Mouse (Mus musculus): ENCODE data around the gene Mpv17l. TPM values are rescaled to one million over a fixed set of nuclear protein-coding genes. Genes with fewer than 3 reads are reported as not detected.
"Not testable (repeated sequence)": the region's sequence is repeated elsewhere in the genome, so short reads cannot be mapped to it uniquely, and the experiment has no call there.

Gene Mpv17l
- 1 to 10 TPM; 1.1 to 1.4 TPM for total RNA-seq (2021)
- polyA plus RNA-seq (2012; rRNA removed): 1.6 and 2.3 TPM in 2 replicates
- long read RNA-seq: 0 reads

DNA sequence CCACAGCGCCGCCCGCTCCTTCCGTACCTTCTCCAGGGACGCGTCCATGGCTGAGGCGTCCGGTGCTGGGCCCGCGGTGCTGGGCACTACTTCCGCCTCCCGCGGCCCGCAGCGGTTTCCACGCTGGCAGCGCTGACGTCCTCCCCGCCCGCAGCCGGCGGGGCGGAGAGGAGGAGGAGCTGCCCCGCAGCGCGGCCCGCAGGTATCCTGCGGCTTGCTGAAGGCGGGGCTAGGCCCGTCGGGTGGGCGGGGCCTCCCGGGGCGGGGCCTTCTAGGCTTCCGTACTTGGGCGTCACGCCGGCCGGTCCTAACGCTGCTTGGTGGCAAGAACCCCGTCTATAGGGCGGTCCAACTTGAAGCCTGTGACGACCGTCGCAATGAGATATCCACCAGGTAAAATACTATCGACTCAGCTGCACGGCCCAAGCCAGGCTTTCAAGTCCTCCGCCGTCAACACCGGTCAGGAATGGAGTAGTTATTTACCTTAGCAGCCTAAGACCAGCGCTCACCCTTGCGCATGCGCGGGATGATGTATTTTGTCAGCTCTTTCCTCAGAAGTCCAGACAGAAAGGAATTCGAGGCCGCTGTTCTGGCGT, at the start of gene Mpv17l, which contains the start of gene Pdxdc1:
Gene Mpv17l (plus strand): TSS at position 274 of the 596 bp plus-strand sequence.
Gene Pdxdc1 (minus strand): TSS at position 244 of the 596 bp plus-strand sequence.
- 0% methylated on average over 53 of the region's 57 CpGs for WGBS
- no peaks in the 10 kb centered on the region for H3K36me3 ChIP-seq (ENCODE audit: control insufficient read depth, insufficient read depth, low read length)
- TF ChIP-seq CTCF (IDR thresholded peaks at IDR 0.05) (no peak), EP300 (IDR thresholded peaks at IDR 0.05; ENCODE audit: insufficient read depth, low read depth, low read length) (0 out of 2 replicates have a peak, but pooled peaks have one; percentile 24), POLR2A (IDR thresholded peaks at IDR 0.05; ENCODE audit: insufficient read depth, low read depth, low read length) (peak; percentile 73)
- peaks cover 3% of the 10 kb centered on the region; the same call in 1 of the 2 replicates for H3K79me2 ChIP-seq (replicated peaks; ENCODE audit: control insufficient read depth, insufficient read depth, low read length)
- peak within 1 kb of the TSS; percentile 81 for H3K9ac ChIP-seq (ENCODE audit: low read depth, low read length)
- H3K27ac ChIP-seq: peak within 1 kb of the TSS; percentile 85
- H3K27me3 ChIP-seq (ENCODE audit: control insufficient read depth, insufficient read depth, low read length): no peaks in the 10 kb centered on the region
- peaks cover 3% of the 10 kb centered on the region for H3K4me1 ChIP-seq (ENCODE audit: control insufficient read depth, insufficient read depth, low read length)
- H3K4me3 ChIP-seq: peak within 1 kb of the TSS; percentile 94
- intact Hi-C loops (cut with DNase I): loop anchor here (1.0 to 10.0 kb wide), 3 partner anchors 86 to 412 kb away; partner anchors contain the start of genes Fopnl and Ntan1
- peak; percentile 98 to 99 for DNase-seq

DNA sequence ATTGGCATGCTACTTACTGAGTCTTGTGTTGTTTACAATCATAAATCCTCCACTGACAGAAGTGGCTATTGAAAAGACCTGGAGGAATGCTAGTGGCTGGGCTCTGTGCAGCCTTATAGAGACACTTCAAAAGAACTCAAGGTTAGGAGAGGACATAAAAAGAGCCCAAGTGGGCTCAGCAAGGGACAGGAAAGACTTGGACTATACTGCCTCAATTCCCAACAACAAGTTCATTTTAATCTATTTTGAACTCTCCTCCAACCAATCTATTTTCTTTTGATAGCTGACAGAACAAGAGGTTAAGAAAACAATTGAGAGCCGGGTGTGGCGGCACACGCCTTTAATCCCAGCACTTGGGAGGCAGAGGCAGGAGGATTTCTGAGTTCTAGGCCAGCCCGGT, 49.1 kb upstream of the Mpv17l start:
- TF ChIP-seq CTCF (IDR thresholded peaks at IDR 0.05): no peak
- TF ChIP-seq POLR2A (IDR thresholded peaks at IDR 0.05; ENCODE audit: insufficient read depth, low read depth, low read length): no peak
- TF ChIP-seq EP300 (IDR thresholded peaks at IDR 0.05; ENCODE audit: insufficient read depth, low read depth, low read length): no peak
- no peak overlapping the region for H3K27ac ChIP-seq
- 95% methylated on average over 4 of the region's 4 CpGs for WGBS
- H3K36me3 ChIP-seq (ENCODE audit: control insufficient read depth, insufficient read depth, low read length): peaks cover 3% of the 10 kb centered on the region; the same call in 1 of the 2 replicates
- intact Hi-C loops (cut with DNase I): no loop called here
- no peaks in the 10 kb centered on the region for H3K4me1 ChIP-seq (ENCODE audit: control insufficient read depth, insufficient read depth, low read length)
- H3K4me3 ChIP-seq: no peak overlapping the region
- no peak overlapping the region for H3K9ac ChIP-seq (ENCODE audit: low read depth, low read length)
- H3K79me2 ChIP-seq (replicated peaks; ENCODE audit: control insufficient read depth, insufficient read depth, low read length): no peaks in the 10 kb centered on the region
- DNase-seq: no peak
- no peaks in the 10 kb centered on the region for H3K27me3 ChIP-seq (ENCODE audit: control insufficient read depth, insufficient read depth, low read length)

DNA sequence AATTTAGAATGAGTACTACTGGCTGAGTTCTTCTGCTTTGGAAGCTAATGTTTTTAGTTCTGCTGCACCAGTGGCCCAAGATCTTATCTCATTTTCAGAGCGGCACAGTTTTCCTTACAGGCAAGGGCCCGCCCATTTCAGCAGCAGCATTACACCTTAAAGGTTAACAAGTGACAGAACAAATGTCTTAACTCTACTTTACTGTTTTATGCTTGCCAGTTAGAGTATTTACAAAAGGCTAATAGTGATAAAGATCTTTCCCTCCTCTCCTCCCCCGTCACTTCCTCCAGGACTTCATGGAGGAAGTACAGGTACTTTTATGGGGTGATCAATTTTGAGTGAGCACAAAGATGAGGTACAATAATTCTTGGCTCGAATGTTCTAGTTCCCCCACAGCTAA, 36.9 kb upstream of the Mpv17l start:
- Histone ChIP-seq H3K4me1 (ENCODE audit: control insufficient read depth, insufficient read depth, low read length) (no peaks in the 10 kb centered on the region), H3K27ac (no peak overlapping the region), H3K4me3 (no peak overlapping the region), H3K79me2 (replicated peaks; ENCODE audit: control insufficient read depth, insufficient read depth, low read length) (no peaks in the 10 kb centered on the region), H3K36me3 (ENCODE audit: control insufficient read depth, insufficient read depth, low read length) (peaks cover 2% of the 10 kb centered on the region; the same call in 1 of the 2 replicates), H3K9ac (ENCODE audit: low read depth, low read length) (no peak overlapping the region), H3K27me3 (ENCODE audit: control insufficient read depth, insufficient read depth, low read length) (no peaks in the 10 kb centered on the region)
- no peak for TF ChIP-seq CTCF (IDR thresholded peaks at IDR 0.05)
- no peak for TF ChIP-seq EP300 (IDR thresholded peaks at IDR 0.05; ENCODE audit: insufficient read depth, low read depth, low read length)
- no peak for TF ChIP-seq POLR2A (IDR thresholded peaks at IDR 0.05; ENCODE audit: insufficient read depth, low read depth, low read length)
- intact Hi-C loops (cut with DNase I): no loop called here
- WGBS: 60% methylated on average over 4 of the region's 4 CpGs
- no peak for DNase-seq

DNA sequence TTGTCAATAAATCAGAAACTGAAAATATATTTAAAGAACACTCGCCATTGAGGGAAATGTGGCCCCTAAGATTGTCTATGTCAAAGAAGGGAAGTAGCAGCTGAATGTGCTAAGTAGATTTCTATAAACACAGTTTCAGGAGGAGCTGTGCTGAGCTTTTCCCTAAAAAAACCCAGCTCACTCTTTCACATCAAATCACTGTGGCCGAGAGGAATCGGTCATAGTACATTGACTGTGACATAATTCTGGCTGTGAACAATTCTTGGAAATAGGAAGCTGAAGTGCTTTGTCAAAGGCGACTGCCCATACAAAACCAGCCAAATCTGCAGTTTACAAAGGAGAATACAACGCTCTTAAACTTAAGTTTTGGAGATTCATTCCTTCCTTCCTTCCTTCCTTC, 36.3 kb upstream of the Mpv17l start:
- intact Hi-C loops (cut with DNase I): no loop called here
- TF ChIP-seq POLR2A (IDR thresholded peaks at IDR 0.05; ENCODE audit: insufficient read depth, low read depth, low read length) (no peak), CTCF (IDR thresholded peaks at IDR 0.05) (no peak), EP300 (IDR thresholded peaks at IDR 0.05; ENCODE audit: insufficient read depth, low read depth, low read length) (no peak)
- H3K36me3 ChIP-seq (ENCODE audit: control insufficient read depth, insufficient read depth, low read length): peaks cover 2% of the 10 kb centered on the region; the same call in 1 of the 2 replicates
- 50% methylated on average over 5 of the region's 5 CpGs for WGBS
- no peaks in the 10 kb centered on the region for H3K27me3 ChIP-seq (ENCODE audit: control insufficient read depth, insufficient read depth, low read length)
- H3K27ac ChIP-seq: no peak overlapping the region
- DNase-seq: no peak
- no peaks in the 10 kb centered on the region for H3K79me2 ChIP-seq (replicated peaks; ENCODE audit: control insufficient read depth, insufficient read depth, low read length)
- H3K4me3 ChIP-seq: no peak overlapping the region
- no peaks in the 10 kb centered on the region for H3K4me1 ChIP-seq (ENCODE audit: control insufficient read depth, insufficient read depth, low read length)
- H3K9ac ChIP-seq (ENCODE audit: low read depth, low read length): no peak overlapping the region

DNA sequence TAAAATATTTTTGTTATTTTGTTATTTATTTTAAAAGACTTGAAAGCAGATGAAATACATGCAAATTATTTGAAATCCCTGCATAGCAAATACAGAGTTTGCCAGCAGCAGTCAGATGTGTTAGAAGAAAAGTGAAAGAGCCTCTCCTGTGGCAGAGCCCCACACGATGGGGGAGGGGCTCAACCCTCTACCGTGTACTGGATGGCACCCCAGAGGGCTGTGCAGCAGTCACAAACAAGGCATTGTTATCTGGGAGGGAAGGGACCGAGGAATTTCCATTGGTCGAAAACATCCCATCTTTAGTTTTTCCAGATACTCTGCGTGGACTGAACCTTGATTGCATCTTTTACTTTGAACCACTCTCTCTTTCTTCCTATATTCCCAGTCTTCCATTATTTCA, 35.6 kb upstream of the Mpv17l start:
- H3K79me2 ChIP-seq (replicated peaks; ENCODE audit: control insufficient read depth, insufficient read depth, low read length); H3K9ac ChIP-seq (ENCODE audit: low read depth, low read length); H3K4me3 ChIP-seq; H3K36me3 ChIP-seq (ENCODE audit: control insufficient read depth, insufficient read depth, low read length); H3K27ac ChIP-seq; H3K4me1 ChIP-seq (ENCODE audit: control insufficient read depth, insufficient read depth, low read length); intact Hi-C loops (cut with DNase I); DNase-seq; H3K27me3 ChIP-seq (ENCODE audit: control insufficient read depth, insufficient read depth, low read length): not testable (repeated sequence)
- WGBS: 59% methylated on average over 5 of the region's 5 CpGs

DNA sequence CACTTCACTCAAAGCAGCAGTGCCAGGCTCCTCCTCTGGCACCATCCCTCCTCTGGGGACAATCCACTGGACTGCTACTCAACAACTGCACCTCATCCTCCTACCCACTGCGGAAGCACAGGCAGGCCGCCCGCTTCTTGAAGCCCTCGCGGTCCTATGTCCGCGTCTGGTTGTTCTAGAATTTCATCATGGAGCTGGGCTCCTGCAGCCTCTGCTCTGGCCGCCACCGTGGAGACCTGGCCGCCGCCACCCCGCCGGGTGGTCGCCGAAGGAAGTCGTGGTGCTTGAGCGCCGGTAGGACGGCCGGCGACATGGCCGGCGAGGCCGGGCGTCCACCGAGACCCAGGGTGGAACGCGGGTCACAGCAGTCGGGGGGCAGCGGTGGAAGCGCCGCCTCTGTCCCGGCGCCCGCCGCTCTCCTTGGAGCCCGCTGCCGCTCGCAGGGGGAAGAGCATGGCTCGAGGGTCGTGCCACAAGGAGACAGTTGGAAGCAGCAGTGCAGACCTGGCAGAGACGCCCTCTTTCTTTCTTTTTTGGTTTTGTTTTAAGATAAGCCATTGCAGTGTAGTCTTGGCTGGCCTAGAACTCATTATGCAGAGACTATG, 34.9 kb upstream of the Mpv17l start:
- Histone ChIP-seq H3K36me3 (ENCODE audit: control insufficient read depth, insufficient read depth, low read length) (peaks cover 2% of the 10 kb centered on the region; the same call in 1 of the 2 replicates), H3K4me1 (ENCODE audit: control insufficient read depth, insufficient read depth, low read length) (no peaks in the 10 kb centered on the region), H3K79me2 (replicated peaks; ENCODE audit: control insufficient read depth, insufficient read depth, low read length) (no peaks in the 10 kb centered on the region), H3K4me3 (no peak overlapping the region), H3K9ac (ENCODE audit: low read depth, low read length) (no peak overlapping the region), H3K27me3 (ENCODE audit: control insufficient read depth, insufficient read depth, low read length) (no peaks in the 10 kb centered on the region), H3K27ac (no peak overlapping the region)
- intact Hi-C loops (cut with DNase I): no loop called here
- TF ChIP-seq EP300 (IDR thresholded peaks at IDR 0.05; ENCODE audit: insufficient read depth, low read depth, low read length) (no peak), POLR2A (IDR thresholded peaks at IDR 0.05; ENCODE audit: insufficient read depth, low read depth, low read length) (no peak), CTCF (IDR thresholded peaks at IDR 0.05) (no peak)
- WGBS: 59% methylated on average over 42 of the region's 42 CpGs
- peak; percentile 6 to 18 for DNase-seq
